In genomic region chr19:57922991-57923390, GRCm38 (mm10) we compare ENCODE assay signal across 21 mouse cellular contexts.
DNase-seq lines count a peak whose midpoint lies in the region; ATAC-seq and TF ChIP-seq lines count a peak whose summit lies in the region.
"Had no signal": no experiment of that assay in that cellular context is flagged by ENCODE, and none has a peak within 500 bp of the region (broad histone marks: within the 10 kb centered on the region; RNA-seq: fewer than 3 reads in every experiment).

No protein-coding gene starts in this region.

- H3K9ac ChIP-seq in intestine, embryonic 15.5 days, result no peak overlapping the region
- H3K9ac ChIP-seq: embryonic facial prominence, embryonic 12.5 days; forebrain, embryonic 12.5 days; heart, embryonic 15.5 days; hindbrain, embryonic 13.5 days had no signal

- ATAC-seq in intestine, embryonic 15.5 days, result no peak
- ATAC-seq: hindbrain, postnatal 0 days had no signal

- no peak overlapping the region for H3K4me2 ChIP-seq in intestine, embryonic 15.5 days (replicated peaks)
- H3K4me2 ChIP-seq: embryonic facial prominence, embryonic 12.5 days; forebrain, embryonic 12.5 days; heart, embryonic 11.5 days; heart, embryonic 15.5 days; hindbrain, embryonic 13.5 days had no signal

- H3K9me3 ChIP-seq in intestine, embryonic 15.5 days, result no peaks in the 10 kb centered on the region
- H3K9me3 ChIP-seq: embryonic facial prominence, embryonic 12.5 days; heart, embryonic 15.5 days had no signal

- H3K4me3 ChIP-seq in lung, adult 2 months (replicated peaks; ENCODE audit: extremely low read depth, low read depth, low read length), result no peak overlapping the region
- no peak overlapping the region for H3K4me3 ChIP-seq in intestine, embryonic 15.5 days (replicated peaks)
- H3K4me3 ChIP-seq: embryonic facial prominence, embryonic 12.5 days; forebrain, embryonic 12.5 days; heart, embryonic 15.5 days; hindbrain, embryonic 13.5 days had no signal

- 48% methylated on average over 5 of the region's 5 CpGs for WGBS in lung, adult 2 months
- WGBS in intestine, embryonic 15.5 days, result 74% methylated on average over 5 of the region's 5 CpGs

- no peak overlapping the region for H3K27ac ChIP-seq in intestine, embryonic 15.5 days
- H3K27ac ChIP-seq: embryonic facial prominence, embryonic 12.5 days; forebrain, embryonic 12.5 days; heart, embryonic 15.5 days; hindbrain, embryonic 13.5 days; hindbrain, postnatal 0 days had no signal

- no peak for TF ChIP-seq CTCF in lung, adult 2 months (IDR thresholded peaks at IDR 0.05; ENCODE audit: insufficient read depth, low read length)

- no peaks in the 10 kb centered on the region for H3K36me3 ChIP-seq in intestine, embryonic 15.5 days
- H3K36me3 ChIP-seq: embryonic facial prominence, embryonic 12.5 days; forebrain, embryonic 12.5 days; heart, embryonic 15.5 days had no signal

- TF ChIP-seq POLR2A in lung, adult 2 months (IDR thresholded peaks at IDR 0.05; ENCODE audit: borderline replicate concordance, extremely low read depth, low read depth, low read length), result no peak

- H3K27me3 ChIP-seq in intestine, embryonic 15.5 days (replicated peaks), result no peaks in the 10 kb centered on the region
- H3K27me3 ChIP-seq: embryonic facial prominence, embryonic 12.5 days; forebrain, embryonic 12.5 days; heart, embryonic 15.5 days; hindbrain, embryonic 13.5 days had no signal

- DNase-seq in heart, adult 11 months, result peak; percentile 39
- no peak for DNase-seq in heart, adult 9 months (ENCODE audit: low spot score in 2 of 2)
- peak; percentile 11 for DNase-seq in lung, postnatal 10 days
- DNase-seq in lung, adult 2 months, result no peak
- peak; percentile 36 for DNase-seq in adipocyte (ENCODE audit: low spot score)
- DNase-seq in lung, postnatal 36 days, result peak; percentile 61
- DNase-seq: adrenal gland, postnatal 14 days; cerebellum, adult 11 months; cerebellum, adult 8-10 months; cerebellum, postnatal 14 days; embryo, embryonic 11 days; gastrocnemius, postnatal 36 days; heart, adult 18-20 months; heart, postnatal 14 days had no signal

- peaks cover 6% of the 10 kb centered on the region for H3K4me1 ChIP-seq in lung, adult 2 months (ENCODE audit: control insufficient read depth, insufficient read depth, low read length)
- no peaks in the 10 kb centered on the region for H3K4me1 ChIP-seq in intestine, embryonic 15.5 days (replicated peaks)

Comparison
In these comparisons a context has a peak if more than half of its experiments do, and no peak if none do; other contexts are left out.
1. DNase-seq: peak in heart, adult 11 months (single experiment), lung, postnatal 10 days (single experiment), adipocyte (single experiment) and lung, postnatal 36 days (single experiment); none in heart, adult 9 months (0 of 2) and lung, adult 2 months (single experiment).